Mouse (Mus musculus) testis, adult 2 months (tissue): ENCODE measurements around the gene Bet1.

Experiments used
- CTCF ChIP-seq: fragments of 200-500 bp; IDR thresholded peaks from 2 replicates; pipeline ENCODE4 v1.5.1; 2012; ENCODE audit warnings: low read depth, mild to moderate bottlenecking, inconsistent platforms, low read length, moderate library complexity; ENCODE audit not compliant: control insufficient read depth, insufficient read depth, insufficient replicate concordance
- POLR2A ChIP-seq: fragments of 200-500 bp; IDR thresholded peaks from 2 replicates; pipeline ENCODE4 v1.6.1; 2012; ENCODE audit warnings: low read depth, mild to moderate bottlenecking, inconsistent platforms, low read length, moderate library complexity; ENCODE audit not compliant: control insufficient read depth

DNA sequence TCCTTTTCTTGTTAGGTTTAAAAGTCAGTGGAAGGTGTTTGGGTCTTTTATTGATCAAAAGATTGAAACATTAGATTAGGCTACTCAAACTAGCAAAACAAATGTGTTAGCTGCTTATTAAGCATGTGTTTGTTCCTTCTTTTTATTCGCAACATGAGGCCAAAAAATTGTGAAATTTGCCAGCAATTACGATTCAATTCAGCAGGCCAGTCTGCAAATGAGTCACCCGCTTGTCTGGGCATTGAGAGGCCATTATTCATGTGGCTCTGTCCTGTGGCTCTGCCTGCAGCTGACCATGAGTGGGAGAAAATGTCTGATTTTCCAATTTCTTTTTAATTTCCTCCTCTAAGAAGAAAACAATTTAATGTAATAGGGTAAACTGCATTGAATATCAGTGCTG is 55.8 kb downstream of the Bet1 start:
- TF ChIP-seq CTCF = no peak
- no peak for TF ChIP-seq POLR2A
